Mouse (Mus musculus) lung, embryonic 16.5 days (tissue): Measurements from ENCODE around the gene Ngef. TPM values are rescaled to one million over a fixed set of nuclear protein-coding genes. Genes with fewer than 3 reads are reported as not detected.

Experiments used
- ATAC-seq: fragments of 200-750 bp; cut with Nextera tagmentation; 2 replicates; pipeline ENCODE4 v1.8.0; 2017; ENCODE audit warnings: low read depth, mild to moderate bottlenecking, moderate library complexity
- H3K27ac ChIP-seq: fragments of 300-500 bp; sonication (generic); 2 replicates; pipeline ENCODE4 v1.5.1; 2014; ENCODE audit warnings: mild to moderate bottlenecking, control low read depth, low read length
- H3K27me3 ChIP-seq: fragments of 300-500 bp; sonication (generic); 2 replicates; pipeline ENCODE4 v1.6.1; 2014; ENCODE audit warnings: low read depth, low read length, mixed read lengths; ENCODE audit not compliant: control insufficient read depth, insufficient read depth
- H3K36me3 ChIP-seq: fragments of 300-500 bp; sonication (generic); 2 replicates; pipeline ENCODE4 v1.6.1; 2014; ENCODE audit warnings: low read length; ENCODE audit not compliant: control insufficient read depth, insufficient read depth
- H3K4me1 ChIP-seq: fragments of 300-500 bp; sonication (generic); replicated peaks from 2 replicates; pipeline ENCODE4 v1.6.1; 2014; ENCODE audit warnings: low read length, mixed read lengths; ENCODE audit not compliant: control insufficient read depth, insufficient read depth
- H3K4me2 ChIP-seq: fragments of 300-500 bp; sonication (generic); 2 replicates; pipeline ENCODE4 v1.6.1; 2014; ENCODE audit warnings: low read depth, low read length, control low read depth
- H3K4me3 ChIP-seq: fragments of 300-500 bp; sonication (generic); 2 replicates; pipeline ENCODE4 v1.5.1; 2014; ENCODE audit warnings: mild to moderate bottlenecking, low read length, control low read depth
- H3K9ac ChIP-seq: fragments of 300-500 bp; sonication (generic); 2 replicates; pipeline ENCODE4 v1.6.1; 2014; ENCODE audit warnings: low read length, control low read depth
- H3K9me3 ChIP-seq: fragments of 300-500 bp; sonication (generic); 2 replicates; pipeline ENCODE4 v1.6.1; 2016; ENCODE audit warnings: low read length; ENCODE audit not compliant: control insufficient read depth
- WGBS: fragments of 180-500 bp; shearing (Covaris S2); extraction: QIAGEN DNeasy Blood & Tissue Kit; methylation state at CpG from one replicate; pipeline ENCODE4 v1.1.7; 2014; 5-methylcytosine and 5-hydroxymethylcytosine counted together
- polyA plus RNA-seq: library from polyadenylated mRNA; unstranded; fragments of >200 nt; fragmentation: Nextera tagmentation; extraction: Ambion mirVana; gene quantifications from 2 replicates; pipeline ENCODE4 v1.2.1, GENCODE M21; 2015

Ngef gene
- 5.6 TPM in 2 replicates for polyA plus RNA-seq

DNA sequence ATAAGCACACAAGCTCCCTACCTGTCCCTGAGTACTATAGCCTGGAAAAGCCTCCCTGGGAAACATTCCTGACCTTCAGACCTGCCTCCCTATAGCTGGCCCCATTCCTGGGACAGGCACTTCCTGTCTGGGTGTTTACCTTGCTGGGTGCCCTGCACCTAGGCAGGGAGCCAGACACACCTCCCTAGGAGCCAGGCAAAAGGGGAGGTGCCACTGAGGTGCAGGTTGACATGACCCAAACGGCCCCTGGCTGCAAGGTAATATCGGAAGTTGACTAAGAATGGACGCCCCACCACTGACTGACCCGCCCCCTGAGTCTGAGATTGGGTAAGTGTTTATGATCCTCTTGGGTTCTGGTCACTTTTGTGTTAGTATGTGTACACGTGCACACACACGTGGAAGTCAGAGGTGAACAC lies at the start of gene Ngef:
Gene Ngef (minus strand): TSS at position 71 of the 416 bp plus-strand sequence.
- Histone ChIP-seq H3K9me3 (no peaks in the 10 kb centered on the region), H3K27ac (peak within 1 kb of the TSS; percentile 92), H3K4me3 (peak within 1 kb of the TSS; percentile 24), H3K4me1 (peaks cover 15% of the 10 kb centered on the region; the same call in 1 of the 2 replicates), H3K4me2 (peak within 1 kb of the TSS; percentile 37), H3K9ac (0 out of 2 replicates have a peak within 1 kb of the TSS, but pooled peaks have one; percentile 26), H3K36me3 (no peaks in the 10 kb centered on the region), H3K27me3 (no peaks in the 10 kb centered on the region)
- 43% methylated on average over 6 of the region's 6 CpGs for WGBS
- peak; percentile 79 for ATAC-seq

DNA sequence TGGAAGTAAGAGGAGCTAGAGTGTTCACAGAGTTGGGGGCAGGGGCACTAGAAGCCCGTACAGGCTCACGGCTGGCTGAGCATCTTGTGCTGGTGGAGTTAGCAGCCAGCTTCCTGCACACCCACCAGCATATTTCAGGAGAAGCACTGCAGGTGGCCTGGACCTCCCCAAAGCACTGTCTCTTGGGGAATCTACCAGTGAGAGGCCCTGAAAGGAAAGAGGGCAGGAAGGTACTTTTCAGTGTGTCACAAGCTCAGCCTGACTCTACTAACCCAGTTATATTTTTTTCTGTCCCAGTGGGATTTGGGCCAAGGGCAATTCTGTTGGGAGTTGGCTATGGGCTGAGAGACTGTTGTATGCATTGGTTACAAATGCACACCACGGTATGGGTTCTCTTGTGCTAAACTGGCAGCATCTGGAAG lies 48.2 kb upstream of the Ngef start:
- 45% methylated on average over 3 of the region's 3 CpGs for WGBS
- no peaks in the 10 kb centered on the region for H3K27me3 ChIP-seq
- no peak overlapping the region for H3K27ac ChIP-seq
- H3K9me3 ChIP-seq = no peaks in the 10 kb centered on the region
- H3K4me2 ChIP-seq = peak overlapping the region; percentile 46
- H3K4me3 ChIP-seq = peak overlapping the region; percentile 46
- H3K9ac ChIP-seq = no peak overlapping the region
- H3K4me1 ChIP-seq = peaks cover 5% of the 10 kb centered on the region; the same call in 1 of the 2 replicates
- ATAC-seq = no peak
- no peaks in the 10 kb centered on the region for H3K36me3 ChIP-seq

DNA sequence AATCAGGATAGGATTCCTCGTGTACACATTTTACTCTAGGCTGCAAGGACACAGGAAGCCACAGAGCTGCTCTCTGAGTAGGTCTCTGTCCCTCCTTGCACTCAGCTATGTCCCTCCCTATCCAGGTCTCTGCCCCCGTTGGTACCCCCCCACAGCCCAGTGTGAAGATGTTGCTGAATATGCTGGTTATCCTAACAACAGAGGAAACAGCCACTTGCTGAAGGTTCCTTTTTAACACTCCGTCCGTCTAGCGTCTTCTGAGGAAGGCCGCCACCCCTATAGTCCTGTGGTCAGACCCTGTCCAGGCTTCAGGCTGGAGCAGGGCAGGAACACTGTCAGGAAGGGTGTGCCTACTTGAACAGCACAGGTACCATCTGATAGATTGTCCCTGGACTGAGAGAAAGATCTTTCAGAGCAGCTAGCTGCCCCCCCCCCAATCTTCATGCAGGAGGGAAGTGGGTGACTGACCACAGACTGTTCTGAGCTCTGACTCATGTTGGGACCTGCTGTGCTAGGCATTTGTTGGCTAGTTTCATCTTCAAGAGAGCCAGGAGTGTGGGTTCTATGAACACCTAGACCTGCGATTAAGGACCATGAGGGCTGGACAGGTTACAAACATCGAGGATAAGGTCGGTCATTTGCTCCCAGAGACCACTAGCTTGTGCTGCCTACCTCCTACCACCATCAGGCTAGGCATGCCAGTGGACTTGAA lies 47.6 kb upstream of the Ngef start:
- H3K27ac ChIP-seq = peak overlapping the region; percentile 75
- peak overlapping the region; percentile 46 for H3K4me2 ChIP-seq
- H3K9ac ChIP-seq = peak overlapping the region; percentile 64; the same call in 1 of the 2 replicates

DNA sequence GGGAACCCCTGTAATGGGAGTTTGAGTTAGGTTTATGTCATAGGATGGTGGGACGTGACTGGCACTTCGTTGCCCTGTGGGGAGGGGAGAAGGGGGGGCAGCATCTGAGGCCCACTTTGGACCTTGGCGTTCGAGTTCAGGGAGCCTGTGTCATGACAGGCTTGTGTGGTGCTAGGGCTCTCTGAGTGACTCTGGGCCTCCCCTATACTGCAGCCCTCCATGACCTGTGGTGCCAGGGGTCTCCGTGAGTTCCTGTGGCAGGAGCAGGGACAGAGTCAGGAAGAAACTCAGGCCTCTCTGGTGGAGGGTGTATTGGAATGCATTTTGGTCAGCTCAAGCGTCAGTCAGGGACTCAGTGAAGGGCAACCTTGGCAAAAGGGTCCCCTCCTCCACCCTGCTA lies 47.0 kb upstream of the Ngef start:
- Histone ChIP-seq H3K36me3 (no peaks in the 10 kb centered on the region), H3K4me2 (peak overlapping the region; percentile 46), H3K27me3 (no peaks in the 10 kb centered on the region), H3K4me3 (peak overlapping the region; percentile 46), H3K9ac (peak overlapping the region; percentile 64), H3K9me3 (no peaks in the 10 kb centered on the region), H3K27ac (peak overlapping the region; percentile 75), H3K4me1 (0 out of 2 replicates have a peak, but pooled peaks cover 2% of the 10 kb centered on the region)
- ATAC-seq = no peak; the same call in 1 of the 2 replicates
- WGBS = 59% methylated on average over 6 of the region's 6 CpGs

More for the DNA sequence above, 47.6 kb upstream of the Ngef start:
- Histone ChIP-seq H3K4me1 (0 out of 2 replicates have a peak, but pooled peaks cover 2% of the 10 kb centered on the region), H3K4me3 (peak overlapping the region; percentile 46), H3K36me3 (no peaks in the 10 kb centered on the region), H3K9me3 (no peaks in the 10 kb centered on the region), H3K27me3 (no peaks in the 10 kb centered on the region)
- peak; percentile 23; the same call in 1 of the 2 replicates for ATAC-seq
- WGBS = 70% methylated on average over 9 of the region's 9 CpGs

DNA sequence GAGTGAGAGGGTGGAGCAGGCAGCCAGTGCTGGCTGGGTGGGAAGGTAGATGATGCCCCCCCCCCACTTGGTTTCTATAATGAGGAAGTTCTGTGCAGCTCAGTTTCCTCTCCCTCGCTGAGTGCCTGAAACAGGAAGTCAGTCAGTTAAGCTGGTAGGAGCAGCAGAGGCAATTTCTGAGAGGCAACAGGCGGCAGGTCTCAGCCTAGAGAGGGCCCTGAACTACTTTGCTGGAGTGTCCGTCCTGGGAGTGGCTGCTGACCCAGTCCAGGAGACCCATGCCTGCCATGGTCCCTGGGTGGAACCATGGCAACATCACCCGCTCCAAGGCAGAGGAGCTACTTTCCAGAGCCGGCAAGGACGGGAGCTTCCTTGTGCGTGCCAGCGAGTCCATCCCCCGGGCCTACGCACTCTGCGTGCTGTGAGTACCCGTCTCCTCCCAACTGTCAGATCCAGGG lies 46.6 kb upstream of the Ngef start, which contains the start of gene Inpp5d:
Gene Inpp5d (plus strand): TSS at position 102 of the 458 bp plus-strand sequence.
- Histone ChIP-seq H3K4me2 (peak within 1 kb of the TSS; percentile 46), H3K27ac (peak within 1 kb of the TSS; percentile 75), H3K27me3 (no peaks in the 10 kb centered on the region), H3K9me3 (no peaks in the 10 kb centered on the region), H3K36me3 (no peaks in the 10 kb centered on the region), H3K9ac (peak within 1 kb of the TSS; percentile 64), H3K4me3 (peak within 1 kb of the TSS; percentile 46), H3K4me1 (0 out of 2 replicates have a peak, but pooled peaks cover 2% of the 10 kb centered on the region)
- ATAC-seq = peak; percentile 54
- WGBS = 68% methylated on average over 12 of the region's 12 CpGs

DNA sequence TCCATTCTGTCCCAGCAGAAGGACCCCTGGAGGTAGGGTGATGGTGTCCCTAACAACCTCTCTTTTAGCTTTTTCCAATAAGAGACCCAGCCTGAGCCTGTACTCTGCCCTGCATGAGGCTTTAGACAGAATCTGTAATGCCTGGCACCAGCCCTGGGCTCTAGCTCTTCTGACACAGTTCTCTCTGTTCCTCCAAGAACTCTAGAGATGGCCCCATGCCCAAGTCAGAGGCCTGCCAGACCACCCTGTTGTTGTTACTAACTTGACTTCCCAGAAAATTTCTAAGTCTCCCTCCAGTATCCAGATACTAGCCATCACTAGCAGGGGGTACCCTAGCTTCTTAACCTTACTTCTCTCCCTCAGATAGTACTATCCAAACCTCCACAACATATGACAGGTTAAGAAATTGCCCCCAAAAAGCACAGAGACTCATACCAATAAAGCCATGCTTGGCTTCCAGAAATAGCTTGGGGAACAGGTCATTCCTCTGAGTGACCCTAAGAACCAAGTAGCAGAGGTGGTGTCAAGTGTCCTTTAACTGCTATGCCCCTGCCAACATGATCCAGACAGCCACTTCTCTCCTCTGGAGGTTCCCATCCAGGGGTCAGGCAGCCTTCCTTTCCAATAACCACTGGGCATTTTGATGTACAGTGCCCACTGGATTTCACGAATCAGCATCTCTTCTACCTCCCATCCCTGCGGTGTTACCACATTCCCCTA lies 41.1 kb upstream of the Ngef start:
- H3K27me3 ChIP-seq = no peaks in the 10 kb centered on the region
- H3K9ac ChIP-seq = no peak overlapping the region
- H3K4me2 ChIP-seq = no peak overlapping the region
- no peak overlapping the region for H3K27ac ChIP-seq
- ATAC-seq = no peak
- H3K9me3 ChIP-seq = no peaks in the 10 kb centered on the region
- no peaks in the 10 kb centered on the region for H3K36me3 ChIP-seq
- H3K4me3 ChIP-seq = no peak overlapping the region
- 77% methylated on average over 2 of the region's 2 CpGs for WGBS
- no peaks in the 10 kb centered on the region for H3K4me1 ChIP-seq

DNA sequence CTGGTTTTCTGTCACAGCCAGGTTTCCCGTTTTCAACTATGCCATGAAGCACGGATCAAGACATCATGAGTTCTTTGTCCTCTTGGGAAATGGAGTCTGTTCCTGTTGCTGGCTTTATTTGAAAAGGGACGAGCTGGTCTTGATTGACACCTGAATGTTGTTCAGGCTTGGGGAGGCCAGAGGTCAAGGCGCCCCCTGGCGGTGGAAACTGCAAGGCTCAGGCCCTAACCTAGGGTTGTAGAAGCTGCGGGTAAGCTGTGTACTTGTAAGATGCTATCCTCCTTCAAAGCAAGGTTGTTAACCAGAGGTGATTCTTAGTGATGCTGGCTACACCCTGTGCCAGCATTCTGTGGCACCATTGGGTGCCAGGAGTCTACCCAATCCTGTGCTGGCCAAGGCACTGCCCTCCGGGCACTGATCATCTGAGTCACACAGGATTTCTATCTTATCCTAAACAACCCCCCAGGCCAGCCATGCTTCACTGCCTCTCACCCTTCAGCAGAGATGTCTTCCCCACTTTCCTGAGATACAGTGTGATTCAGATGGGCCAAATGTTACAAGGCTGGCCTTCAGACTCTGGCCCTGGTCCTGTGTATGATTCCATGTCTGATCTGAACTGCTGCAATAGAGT lies 34.9 kb upstream of the Ngef start:
- Histone ChIP-seq H3K27me3 (no peaks in the 10 kb centered on the region), H3K4me1 (no peaks in the 10 kb centered on the region), H3K36me3 (no peaks in the 10 kb centered on the region), H3K4me3 (no peak overlapping the region), H3K9ac (no peak overlapping the region), H3K27ac (no peak overlapping the region), H3K4me2 (no peak overlapping the region), H3K9me3 (no peaks in the 10 kb centered on the region)
- ATAC-seq = peak; percentile 41; the same call in 1 of the 2 replicates
- WGBS = 31% methylated on average over 7 of the region's 7 CpGs

DNA sequence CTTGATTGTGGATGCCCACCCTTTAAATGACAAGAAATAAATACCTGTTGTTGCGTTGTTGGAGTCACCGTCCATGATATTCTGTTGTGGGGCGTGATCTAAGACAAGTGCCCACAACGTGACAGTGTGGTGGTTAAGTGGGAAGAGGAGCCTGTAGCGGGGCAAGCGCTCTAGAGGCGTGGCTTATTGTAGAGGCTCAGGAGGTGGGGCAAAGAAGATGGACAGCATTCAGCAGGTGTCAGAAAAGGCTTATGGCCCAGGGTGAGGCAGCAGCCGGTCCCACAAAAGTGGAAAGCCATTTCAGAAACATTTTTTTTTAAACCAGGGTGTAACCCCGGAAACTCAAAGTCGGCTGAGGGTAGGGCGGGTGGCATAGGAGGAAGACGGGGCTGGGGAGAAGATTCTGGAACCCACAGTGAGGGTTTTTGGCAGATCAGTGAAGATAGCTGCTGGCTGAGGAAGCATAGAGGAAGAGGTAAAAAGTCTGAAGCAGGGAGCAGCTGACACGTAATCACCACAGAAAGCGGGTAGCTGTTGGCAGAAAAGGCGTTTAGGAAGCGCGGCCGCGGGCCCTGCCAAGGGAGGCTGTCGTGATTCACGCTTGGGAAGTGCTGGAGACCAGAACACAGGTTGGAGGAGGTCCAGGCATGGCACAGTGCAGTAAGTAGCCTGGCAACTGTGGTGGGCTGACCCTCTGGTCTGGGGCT lies 33.9 kb upstream of the Ngef start:
- Histone ChIP-seq H3K4me3 (no peak overlapping the region), H3K9ac (no peak overlapping the region), H3K27me3 (no peaks in the 10 kb centered on the region), H3K9me3 (no peaks in the 10 kb centered on the region), H3K4me1 (no peaks in the 10 kb centered on the region), H3K27ac (no peak overlapping the region), H3K4me2 (no peak overlapping the region), H3K36me3 (no peaks in the 10 kb centered on the region)
- ATAC-seq = no peak
- 64% methylated on average over 21 of the region's 21 CpGs for WGBS
